Mouse (Mus musculus) urinary bladder, adult 2 months (tissue): ENCODE data around the gene Xrn2. TPM values are rescaled to one million over a fixed set of nuclear protein-coding genes. Genes with fewer than 3 reads are reported as not detected.
"Not testable (repeated sequence)": the region's sequence is repeated elsewhere in the genome, so short reads cannot be mapped to it uniquely, and the experiment has no call there.

ENCODE experiments used
- DNase-seq: peaks from one replicate; pipeline ENCODE4 v3.0.0; 2022; ENCODE audit warnings: low spot score
- polyA plus RNA-seq: library from polyadenylated mRNA; depleted of rRNA; stranded (reverse); fragments of >200 nt; gene quantifications from 2 replicates; pipeline ENCODE4 v1.2.3, GENCODE M21; 2012; rRNA removed

Gene Xrn2
- polyA plus RNA-seq = 39.9 and 41.5 TPM in 2 replicates

- peak; percentile 92 for DNase-seq
These were observed at the start of gene Xrn2 for GRCm38 (mm10) chr2:147012623-147013184. Gene Xrn2, plus strand, starts transcription at chr2:147012996.

GRCm38 (mm10) chr2:146975024-146975423 lies 37.8 kb upstream of the Xrn2 start:
- no peak for DNase-seq

- DNase-seq = no peak
These were observed 37.3 kb upstream of the Xrn2 start for GRCm38 (mm10) chr2:146975453-146976028.

GRCm38 (mm10) chr2:146982786-146983185 lies 30.0 kb upstream of the Xrn2 start:
- no peak for DNase-seq

GRCm38 (mm10) chr2:146984831-146985230 lies 28.0 kb upstream of the Xrn2 start:
- no peak for DNase-seq

GRCm38 (mm10) chr2:146985807-146986206 lies 27.0 kb upstream of the Xrn2 start:
- no peak for DNase-seq

GRCm38 (mm10) chr2:146986429-146986828 lies 26.4 kb upstream of the Xrn2 start:
- no peak for DNase-seq

GRCm38 (mm10) chr2:147007265-147007664 lies 5.5 kb upstream of the Xrn2 start:
- no peak for DNase-seq

GRCm38 (mm10) chr2:147009084-147009483 lies 3.7 kb upstream of the Xrn2 start:
- DNase-seq = no peak

- DNase-seq = no peak
These were observed 2.7 kb upstream of the Xrn2 start for GRCm38 (mm10) chr2:147010141-147010540.

GRCm38 (mm10) chr2:147010952-147011351 lies 1.8 kb upstream of the Xrn2 start:
- DNase-seq = no peak

- no peak for DNase-seq
These were observed 1.2 kb upstream of the Xrn2 start for GRCm38 (mm10) chr2:147011474-147012140.

- no peak for DNase-seq
These were observed 614 bp upstream of the Xrn2 start for GRCm38 (mm10) chr2:147012141-147012622.

- no peak for DNase-seq
These were observed 586 bp downstream of the Xrn2 start for GRCm38 (mm10) chr2:147013194-147013969.

- DNase-seq = no peak
These were observed 1.5 kb downstream of the Xrn2 start for GRCm38 (mm10) chr2:147014101-147014886.

- not testable (repeated sequence) for DNase-seq
These were observed 9.2 kb downstream of the Xrn2 start for GRCm38 (mm10) chr2:147022041-147022440.

- DNase-seq = no peak
These were observed 10.3 kb downstream of the Xrn2 start for GRCm38 (mm10) chr2:147023067-147023466.

GRCm38 (mm10) chr2:147023560-147023959 lies 10.8 kb downstream of the Xrn2 start:
- no peak for DNase-seq

- no peak for DNase-seq
These were observed 20.3 kb downstream of the Xrn2 start for GRCm38 (mm10) chr2:147033065-147033464.

GRCm38 (mm10) chr2:147035864-147036263 lies 23.1 kb downstream of the Xrn2 start:
- no peak for DNase-seq

GRCm38 (mm10) chr2:147047051-147047450 lies 34.3 kb downstream of the Xrn2 start:
- DNase-seq = no peak
